Mouse (Mus musculus): ENCODE results near the gene Iqgap3. TPM values are rescaled to one million over a fixed set of nuclear protein-coding genes. Genes with fewer than 3 reads are reported as not detected.

The Iqgap3 gene
- 0.38 TPM for polyA plus RNA-seq (2017; shearing (Covaris generic))

GRCm38 (mm10) chr3:88081345-88082223 is at the start of gene Iqgap3:
Gene Iqgap3, plus strand, starts transcription at chr3:88081971.

DNA sequence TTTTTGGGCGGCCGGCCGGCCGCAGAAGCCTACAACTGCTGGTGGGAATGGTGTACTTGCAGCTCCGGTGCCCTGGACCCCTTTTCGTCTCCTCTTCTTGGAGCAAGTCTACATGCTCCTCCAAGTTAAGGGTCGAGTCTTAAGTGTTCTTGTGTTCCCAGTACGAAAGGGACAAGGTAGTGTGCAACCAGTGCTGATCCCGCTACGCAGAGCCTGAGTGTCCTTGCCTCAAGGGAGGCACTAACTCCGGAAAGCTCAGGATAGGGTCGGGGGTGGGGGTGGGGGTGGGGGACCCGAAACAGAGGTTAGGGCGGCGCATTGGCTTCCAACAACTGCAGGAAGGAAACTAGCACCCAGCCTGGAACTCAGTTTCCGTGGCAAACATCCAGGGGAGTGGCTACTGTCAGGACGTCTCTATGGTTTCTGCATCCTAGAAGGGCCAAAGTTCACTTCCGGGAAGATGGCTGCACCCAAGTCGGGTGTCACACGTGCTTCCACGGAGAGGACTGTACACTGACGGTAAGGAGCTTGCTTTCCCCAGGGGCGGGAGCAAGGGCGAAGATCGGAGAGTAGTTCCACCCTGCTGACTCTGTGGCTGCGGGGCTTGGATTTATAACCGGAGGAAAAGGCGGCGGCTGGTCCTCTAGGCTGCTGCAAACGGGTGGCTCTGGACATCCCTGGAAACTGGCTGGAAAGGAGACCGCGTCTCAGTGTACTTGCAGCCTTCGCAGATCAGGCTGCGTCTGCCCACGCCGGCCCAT is 38.9 kb upstream of the Iqgap3 start, which contains the start of gene Gpatch4:
TSS of gene Gpatch4 (plus strand) at position 448 of the 761 bp plus-strand sequence.

GRCm38 (mm10) chr3:88057902-88058696 is 23.7 kb upstream of the Iqgap3 start, which contains the start of gene Naxe:
Gene Naxe, minus strand, starts transcription at chr3:88058495.

DNA sequence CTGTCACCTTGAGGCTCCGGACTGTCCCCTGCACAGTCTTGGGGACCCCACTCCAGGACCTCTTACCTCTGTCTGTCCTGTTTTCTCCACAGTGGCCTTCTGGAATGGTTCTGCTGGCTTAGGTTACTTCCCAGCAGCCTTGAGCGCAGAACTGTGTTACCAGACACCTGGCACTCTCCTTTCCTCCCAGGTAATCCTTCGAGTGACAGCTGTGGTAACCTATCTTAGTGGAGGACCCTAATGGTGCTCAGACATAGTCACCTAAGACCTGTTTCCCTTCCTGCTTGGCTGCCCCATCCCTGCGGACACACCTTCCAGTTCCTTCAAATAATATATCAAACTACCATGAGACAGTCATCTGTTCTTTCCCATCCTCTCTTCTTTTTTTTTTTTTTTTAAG is 3.6 kb upstream of the Iqgap3 start, which contains the start of gene Ttc24:
TSS of gene Ttc24 (minus strand) at position 101 of the 400 bp plus-strand sequence.

DNA sequence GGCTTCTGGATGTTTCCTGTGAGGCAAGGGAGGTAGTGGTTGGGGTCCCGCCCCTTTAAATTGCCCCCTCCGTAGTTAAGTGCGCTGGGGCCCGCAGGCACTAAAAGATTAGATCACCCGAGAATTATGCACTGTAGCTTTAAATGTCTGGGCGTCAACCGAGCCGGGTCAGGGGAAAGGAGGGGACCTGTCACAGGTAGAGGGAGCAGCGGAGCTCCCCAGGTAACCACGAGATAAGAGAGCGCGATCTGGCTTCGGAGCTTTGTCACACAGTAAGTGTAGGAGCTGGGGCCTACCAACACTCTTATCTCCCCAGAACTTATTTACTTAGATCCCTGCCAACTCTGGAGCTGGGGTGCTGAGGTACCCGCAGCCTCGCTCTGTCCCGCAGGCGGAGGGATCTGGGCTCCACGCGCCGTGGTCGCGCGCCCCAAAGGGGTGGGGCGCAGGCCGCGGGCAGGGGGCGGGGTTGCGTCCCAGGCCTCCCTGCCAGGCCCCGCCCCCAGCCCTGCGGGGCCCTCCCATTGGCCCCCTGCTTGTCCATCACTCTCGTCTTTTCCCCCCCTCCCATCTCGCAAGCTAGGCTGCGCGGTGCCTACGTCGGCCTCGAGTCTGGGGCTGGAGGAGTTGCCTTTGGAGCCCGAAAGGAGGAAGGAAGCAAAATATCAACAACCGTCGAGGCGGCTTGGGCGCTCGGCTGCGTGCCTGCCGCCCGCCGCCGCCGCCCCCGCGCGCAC is 60.2 kb downstream of the Iqgap3 start, which contains the start of gene Mef2d:
TSS of gene Mef2d (plus strand) at position 586 of the 737 bp plus-strand sequence.

Other genes with a start within 250 kb of the Iqgap3 start
- gene Sh2d2a, start 235.2 kb upstream of the Iqgap3 start, polyA plus RNA-seq (2017; shearing (Covaris generic)), result 256 TPM
- 20.5 TPM for gene Prcc, start 196.4 kb upstream of the Iqgap3 start, polyA plus RNA-seq (2017; shearing (Covaris generic))
- 165 TPM for gene Hdgf, start 175.7 kb upstream of the Iqgap3 start, polyA plus RNA-seq (2017; shearing (Covaris generic))
- gene Mrpl24, start 162.5 kb upstream of the Iqgap3 start, polyA plus RNA-seq (2017; shearing (Covaris generic)), result 127 TPM
- gene Isg20l2, start 151.7 kb upstream of the Iqgap3 start, polyA plus RNA-seq (2017; shearing (Covaris generic)), result 32.6 TPM
- 29.8 TPM for gene Rrnad1, start 151.3 kb upstream of the Iqgap3 start, polyA plus RNA-seq (2017; shearing (Covaris generic))
- gene Crabp2, start 133.3 kb upstream of the Iqgap3 start, polyA plus RNA-seq (2017; shearing (Covaris generic)), result not detected
- 0.16 TPM for gene Nes, start 110.9 kb upstream of the Iqgap3 start, polyA plus RNA-seq (2017; shearing (Covaris generic))
- not detected for gene Bcan, start 81.7 kb upstream of the Iqgap3 start, polyA plus RNA-seq (2017; shearing (Covaris generic))
- 0.13 TPM for gene Hapln2, start 54.4 kb upstream of the Iqgap3 start, polyA plus RNA-seq (2017; shearing (Covaris generic))
- gene Gpatch4, start 38.9 kb upstream of the Iqgap3 start, polyA plus RNA-seq (2017; shearing (Covaris generic)), result 30.2 TPM
- gene Naxe, start 23.5 kb upstream of the Iqgap3 start, polyA plus RNA-seq (2017; shearing (Covaris generic)), result 92.3 TPM
- not detected for gene Ttc24, start 3.7 kb upstream of the Iqgap3 start, polyA plus RNA-seq (2017; shearing (Covaris generic))
- gene Mef2d, start 60.4 kb downstream of the Iqgap3 start, polyA plus RNA-seq (2017; shearing (Covaris generic)), result 112 TPM
- gene Rhbg, start 172.7 kb downstream of the Iqgap3 start, polyA plus RNA-seq (2017; shearing (Covaris generic)), result not detected
- gene Gm38392, start 205.2 kb downstream of the Iqgap3 start, polyA plus RNA-seq (2017; shearing (Covaris generic)), result not detected
- 8.1 TPM for gene Tsacc, start 215.0 kb downstream of the Iqgap3 start, polyA plus RNA-seq (2017; shearing (Covaris generic))
- gene Cct3, start 215.1 kb downstream of the Iqgap3 start, polyA plus RNA-seq (2017; shearing (Covaris generic)), result 339 TPM
- 338 TPM for gene Glmp, start 243.1 kb downstream of the Iqgap3 start, polyA plus RNA-seq (2017; shearing (Covaris generic))

Measured in CD4-positive, CD25-positive, alpha-beta regulatory T cell (primary cell).